Mouse (Mus musculus): Measurements from ENCODE around the gene Dnase2a. TPM values are rescaled to one million over a fixed set of nuclear protein-coding genes. Genes with fewer than 3 reads are reported as not detected.

Gene Dnase2a
- polyA plus RNA-seq, 1 experiment, result 26.7 TPM

DNA sequence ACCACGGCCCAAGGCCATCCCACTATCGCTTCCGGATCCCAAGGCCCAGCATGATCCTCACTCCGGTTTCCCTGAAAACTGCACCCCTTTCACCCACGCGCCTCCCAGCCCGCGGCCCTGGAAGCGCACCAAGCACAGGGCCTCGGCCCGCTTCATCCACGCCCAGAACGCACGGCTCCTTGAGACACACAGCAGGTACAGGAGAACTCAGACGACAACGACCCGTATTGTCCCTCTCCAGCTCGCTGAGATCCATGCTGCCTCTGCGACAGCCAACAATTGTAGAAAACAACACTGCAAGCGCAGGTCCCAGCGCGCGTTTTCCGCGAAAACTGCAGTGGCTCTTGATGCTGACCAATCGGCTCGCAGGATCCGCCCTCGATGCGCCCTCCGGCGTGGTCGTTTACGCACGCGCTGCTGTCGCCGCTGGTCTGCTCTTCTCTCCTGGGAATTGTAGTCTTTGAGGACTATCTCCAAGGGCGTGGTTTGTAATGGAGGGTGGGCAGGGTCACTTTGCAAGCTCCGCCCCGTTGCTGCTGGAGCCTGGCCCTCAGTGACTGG lies 57.5 kb downstream of the Dnase2a start:
- DNase-seq, result peak; percentile 88
- no peak for TF ChIP-seq CTCF (IDR thresholded peaks at IDR 0.05; ENCODE audit: insufficient read depth, low read length)
- TF ChIP-seq POLR2A (IDR thresholded peaks at IDR 0.05; ENCODE audit: borderline replicate concordance, extremely low read depth, low read depth, low read length), result peak; percentile 61; the same call in 1 of the 2 replicates
- under 1% methylated on average over 41 of the region's 41 CpGs for WGBS
- Histone ChIP-seq H3K4me1 (ENCODE audit: control insufficient read depth, insufficient read depth, low read length) (peaks cover 9% of the 10 kb centered on the region), H3K4me3 (replicated peaks; ENCODE audit: extremely low read depth, low read depth, low read length) (peak overlapping the region; percentile 65)

- DNase-seq, result no peak
- TF ChIP-seq CTCF (IDR thresholded peaks at IDR 0.05; ENCODE audit: insufficient read depth, low read length) (no peak), POLR2A (IDR thresholded peaks at IDR 0.05; ENCODE audit: borderline replicate concordance, extremely low read depth, low read depth, low read length) (no peak)
- WGBS, result 11% methylated on average over 3 of the region's 3 CpGs
- H3K4me3 ChIP-seq (replicated peaks; ENCODE audit: extremely low read depth, low read depth, low read length), result no peak overlapping the region
- peaks cover 9% of the 10 kb centered on the region for H3K4me1 ChIP-seq (ENCODE audit: control insufficient read depth, insufficient read depth, low read length)
Observed at GRCm38 (mm10) chr8:84966603-84967002, 58.2 kb downstream of the Dnase2a start.

DNA sequence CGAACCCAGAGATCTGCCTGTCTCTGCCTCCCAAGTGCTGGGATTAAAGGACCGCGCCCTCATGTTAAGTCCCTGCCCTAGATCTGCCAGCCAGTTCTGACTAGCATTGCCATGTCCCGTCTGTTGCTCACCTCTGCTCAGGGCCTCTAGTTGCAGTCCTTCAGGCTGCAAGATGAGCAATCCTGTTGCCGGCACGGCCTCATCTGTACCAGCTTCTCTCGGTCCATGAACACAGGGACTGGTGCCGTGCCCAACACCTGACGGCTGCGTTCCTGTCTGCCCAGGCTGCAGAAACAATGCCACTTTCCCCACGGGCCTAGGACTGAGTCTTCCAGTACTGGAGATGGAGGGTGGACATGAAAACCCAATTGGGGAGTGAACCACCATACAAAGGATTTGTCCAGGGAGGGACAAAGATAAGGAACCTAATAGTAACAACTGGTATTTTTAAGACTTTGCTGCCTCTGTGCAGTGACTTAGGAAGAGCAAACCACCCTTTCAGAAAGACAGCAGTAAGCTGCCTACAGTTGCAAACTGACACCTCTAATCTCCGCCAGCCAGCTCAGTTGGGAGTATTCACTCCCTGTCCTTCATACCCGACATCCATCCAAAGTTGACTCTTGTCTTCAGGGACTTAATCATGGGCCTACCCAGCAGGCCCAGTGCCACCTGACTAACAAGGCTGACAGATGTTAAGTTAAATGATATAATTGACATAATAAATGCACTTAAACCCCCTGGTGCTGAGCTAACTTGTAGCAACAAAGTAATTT lies 59.4 kb downstream of the Dnase2a start:
- no peak for DNase-seq
- 93% methylated on average over 13 of the region's 13 CpGs for WGBS
- Histone ChIP-seq H3K4me3 (replicated peaks; ENCODE audit: extremely low read depth, low read depth, low read length) (no peak overlapping the region), H3K4me1 (ENCODE audit: control insufficient read depth, insufficient read depth, low read length) (peaks cover 9% of the 10 kb centered on the region)
- TF ChIP-seq CTCF (IDR thresholded peaks at IDR 0.05; ENCODE audit: insufficient read depth, low read length) (no peak), POLR2A (IDR thresholded peaks at IDR 0.05; ENCODE audit: borderline replicate concordance, extremely low read depth, low read depth, low read length) (no peak)

GRCm38 (mm10) chr8:84968650-84969049 lies 60.3 kb downstream of the Dnase2a start:
- no peak overlapping the region for H3K4me3 ChIP-seq (replicated peaks; ENCODE audit: extremely low read depth, low read depth, low read length)
- WGBS, result 7% methylated on average over 2 of the region's 2 CpGs
- no peak for TF ChIP-seq CTCF (IDR thresholded peaks at IDR 0.05; ENCODE audit: insufficient read depth, low read length)
- no peak for TF ChIP-seq POLR2A (IDR thresholded peaks at IDR 0.05; ENCODE audit: borderline replicate concordance, extremely low read depth, low read depth, low read length)
- DNase-seq, result no peak
- H3K4me1 ChIP-seq (ENCODE audit: control insufficient read depth, insufficient read depth, low read length), result peaks cover 9% of the 10 kb centered on the region

DNA sequence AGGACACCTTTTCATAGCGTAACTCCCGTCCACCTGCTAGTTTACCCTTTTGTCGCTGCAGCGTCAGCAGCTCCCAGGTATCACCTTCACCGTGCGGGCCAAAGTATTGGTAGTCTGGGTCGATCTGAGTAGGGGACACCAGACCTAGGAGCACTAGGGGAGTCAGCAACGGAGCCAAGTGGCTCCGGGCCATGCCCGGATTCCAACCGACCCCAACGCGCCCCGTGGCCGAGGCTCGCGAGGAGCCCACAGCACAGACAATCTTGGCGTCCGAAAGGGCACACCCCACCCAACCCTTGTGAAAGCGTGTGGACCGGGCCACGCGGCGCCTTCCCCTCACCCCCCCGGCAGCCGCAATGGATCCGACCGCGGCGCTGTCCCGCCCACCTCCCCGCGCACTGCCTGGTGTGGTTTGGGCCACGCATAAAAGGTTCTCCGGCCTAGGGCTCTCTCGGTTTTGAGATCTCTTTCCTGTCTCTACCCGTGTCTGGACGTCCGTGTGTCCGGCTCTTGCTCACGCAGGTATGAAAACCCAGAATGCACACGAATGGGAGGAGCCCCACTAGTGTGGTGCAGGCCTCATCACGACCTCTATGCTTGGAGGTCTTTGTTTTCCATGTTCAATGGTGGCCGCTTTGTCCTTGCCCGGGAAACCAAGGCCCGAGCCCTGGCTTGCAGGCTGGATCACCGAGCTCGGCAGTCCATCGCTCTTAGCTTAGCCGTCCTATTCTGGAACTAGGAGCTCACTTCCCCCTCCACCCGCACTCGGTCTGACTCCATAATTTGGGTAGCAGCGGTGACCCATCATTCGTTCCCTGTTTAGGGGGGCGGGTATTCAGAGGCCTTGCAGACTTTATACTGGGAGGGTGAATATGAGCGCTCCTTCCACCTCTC lies 61.1 kb downstream of the Dnase2a start, which contains the start of the genes Gm49661, Prdx2 and Rnaseh2a:
TSS of gene Gm49661 (minus strand) at position 193 of the 894 bp plus-strand sequence.
TSS of gene Prdx2 (plus strand) at position 347 of the 894 bp plus-strand sequence.
TSS of gene Rnaseh2a (minus strand) at position 527 of the 894 bp plus-strand sequence.
- DNase-seq, result peak; percentile 70
- H3K4me1 ChIP-seq (ENCODE audit: control insufficient read depth, insufficient read depth, low read length), result peaks cover 9% of the 10 kb centered on the region
- under 1% methylated on average over 56 of the region's 56 CpGs for WGBS

GRCm38 (mm10) chr8:84970135-84970790 lies 61.9 kb downstream of the Dnase2a start:
- TF ChIP-seq CTCF (IDR thresholded peaks at IDR 0.05; ENCODE audit: insufficient read depth, low read length) (no peak), POLR2A (IDR thresholded peaks at IDR 0.05; ENCODE audit: borderline replicate concordance, extremely low read depth, low read depth, low read length) (no peak)
- 6% methylated on average over 21 of the region's 21 CpGs for WGBS
- Histone ChIP-seq H3K4me1 (ENCODE audit: control insufficient read depth, insufficient read depth, low read length) (peaks cover 8% of the 10 kb centered on the region), H3K4me3 (replicated peaks; ENCODE audit: extremely low read depth, low read depth, low read length) (peak overlapping the region; percentile 90)
- no peak for DNase-seq

More for the DNA sequence above, 61.1 kb downstream of the Dnase2a start, which contains the start of the genes Gm49661, Prdx2 and Rnaseh2a:
- TF ChIP-seq POLR2A (IDR thresholded peaks at IDR 0.05; ENCODE audit: borderline replicate concordance, extremely low read depth, low read depth, low read length) (peak; percentile 83; the same call in 1 of the 2 replicates), CTCF (IDR thresholded peaks at IDR 0.05; ENCODE audit: insufficient read depth, low read length) (no peak)
- H3K4me3 ChIP-seq (replicated peaks; ENCODE audit: extremely low read depth, low read depth, low read length), result peak within 1 kb of the TSS; percentile 90

- H3K4me3 ChIP-seq (replicated peaks; ENCODE audit: extremely low read depth, low read depth, low read length), result no peak overlapping the region
- DNase-seq, result no peak
- TF ChIP-seq POLR2A (IDR thresholded peaks at IDR 0.05; ENCODE audit: borderline replicate concordance, extremely low read depth, low read depth, low read length), result no peak
- TF ChIP-seq CTCF (IDR thresholded peaks at IDR 0.05; ENCODE audit: insufficient read depth, low read length), result no peak
- peaks cover 12% of the 10 kb centered on the region for H3K4me1 ChIP-seq (ENCODE audit: control insufficient read depth, insufficient read depth, low read length)
- WGBS, result 62% methylated on average over 5 of the region's 5 CpGs
Observed at GRCm38 (mm10) chr8:84970913-84971312, 62.6 kb downstream of the Dnase2a start.

Other genes with a start within 250 kb of the Dnase2a start
- gene Ier2, start 245.7 kb upstream of the Dnase2a start, polyA plus RNA-seq (2012; rRNA removed), result 34.6 and 47.1 TPM in 2 replicates
- gene Trmt1, start 222.3 kb upstream of the Dnase2a start, polyA plus RNA-seq (2012; rRNA removed), result 87.5 and 99.1 TPM in 2 replicates
- 72.5 and 81.8 TPM in 2 replicates for gene Nacc1, start 220.7 kb upstream of the Dnase2a start, polyA plus RNA-seq (2012; rRNA removed)
- 20.2 and 21.9 TPM in 2 replicates for gene Lyl1, start 207.1 kb upstream of the Dnase2a start, polyA plus RNA-seq (2012; rRNA removed)
- gene G430095P16Rik, start 185.6 kb upstream of the Dnase2a start, polyA plus RNA-seq (2012; rRNA removed), result 2.0 and 2.8 TPM in 2 replicates
- gene Nfix, start 108.2 kb upstream of the Dnase2a start, polyA plus RNA-seq (2012; rRNA removed), result 80.1 and 96.2 TPM in 2 replicates
- gene Dand5, start 85.7 kb upstream of the Dnase2a start, polyA plus RNA-seq (2012; rRNA removed), result 2.5 and 2.9 TPM in 2 replicates
- gene Gadd45gip1, start 77.0 kb upstream of the Dnase2a start, polyA plus RNA-seq (2012; rRNA removed), result 21.3 and 31.7 TPM in 2 replicates
- 72.6 and 75.9 TPM in 2 replicates for gene Rad23a, start 67.9 kb upstream of the Dnase2a start, polyA plus RNA-seq (2012; rRNA removed)
- 152 and 189 TPM in 2 replicates for gene Calr, start 61.6 kb upstream of the Dnase2a start, polyA plus RNA-seq (2012; rRNA removed)
- gene Farsa, start 51.6 kb upstream of the Dnase2a start, polyA plus RNA-seq (2012; rRNA removed), result 33.8 and 42.4 TPM in 2 replicates
- 1.5 and 1.8 TPM in 2 replicates for gene Syce2, start 36.4 kb upstream of the Dnase2a start, polyA plus RNA-seq (2012; rRNA removed)
- 65.8 and 75.3 TPM in 2 replicates for gene Gcdh, start 14.6 kb upstream of the Dnase2a start, polyA plus RNA-seq (2012; rRNA removed)
- 0.14 and 0.23 TPM in 2 replicates for gene Klf1, start 6.6 kb upstream of the Dnase2a start, polyA plus RNA-seq (2012; rRNA removed)
- gene Mast1, start 28.8 kb downstream of the Dnase2a start, polyA plus RNA-seq (2012; rRNA removed), result 0.34 and 0.41 TPM in 2 replicates
- gene Rtbdn, start 38.4 kb downstream of the Dnase2a start, polyA plus RNA-seq (2012; rRNA removed), result not detected in 2 replicates
- gene Gm49661, start 60.9 kb downstream of the Dnase2a start, polyA plus RNA-seq (2012; rRNA removed), result not detected in 2 replicates
- 93.2 and 117 TPM in 2 replicates for gene Prdx2, start 61.0 kb downstream of the Dnase2a start, polyA plus RNA-seq (2012; rRNA removed)
- 27.4 and 30.4 TPM in 2 replicates for gene Rnaseh2a, start 61.2 kb downstream of the Dnase2a start, polyA plus RNA-seq (2012; rRNA removed)
- 80.8 and 125 TPM in 2 replicates for gene Junb, start 70.2 kb downstream of the Dnase2a start, polyA plus RNA-seq (2012; rRNA removed)
- 9.5 and 10.5 TPM in 2 replicates for gene Hook2, start 82.0 kb downstream of the Dnase2a start, polyA plus RNA-seq (2012; rRNA removed)
- gene Best2, start 106.0 kb downstream of the Dnase2a start, polyA plus RNA-seq (2012; rRNA removed), result 0.13 and 0.23 TPM in 2 replicates
- gene Asna1, start 116.7 kb downstream of the Dnase2a start, polyA plus RNA-seq (2012; rRNA removed), result 87.2 and 128 TPM in 2 replicates
- 96.9 and 99.1 TPM in 2 replicates for gene Trir, start 118.3 kb downstream of the Dnase2a start, polyA plus RNA-seq (2012; rRNA removed)
- 49.1 and 68.3 TPM in 2 replicates for gene Tnpo2, start 128.4 kb downstream of the Dnase2a start, polyA plus RNA-seq (2012; rRNA removed)
- gene Fbxw9, start 151.5 kb downstream of the Dnase2a start, polyA plus RNA-seq (2012; rRNA removed), result 42.5 and 44.7 TPM in 2 replicates
- gene Gm5741, start 159.4 kb downstream of the Dnase2a start, polyA plus RNA-seq (2012; rRNA removed), result not detected in 2 replicates
- gene Dhps, start 163.2 kb downstream of the Dnase2a start, polyA plus RNA-seq (2012; rRNA removed), result 45.9 and 49.9 TPM in 2 replicates
- gene Wdr83os, start 172.2 kb downstream of the Dnase2a start, polyA plus RNA-seq (2012; rRNA removed), result 97.1 and 120 TPM in 2 replicates
- gene Wdr83, start 172.7 kb downstream of the Dnase2a start, polyA plus RNA-seq (2012; rRNA removed), result 21.2 and 33.1 TPM in 2 replicates
- gene Man2b1, start 174.7 kb downstream of the Dnase2a start, polyA plus RNA-seq (2012; rRNA removed), result 74.1 and 87.1 TPM in 2 replicates
- gene Zfp791, start 214.5 kb downstream of the Dnase2a start, polyA plus RNA-seq (2012; rRNA removed), result 0.37 and 0.66 TPM in 2 replicates
- not detected in 2 replicates for gene Cks1brt, start 243.4 kb downstream of the Dnase2a start, polyA plus RNA-seq (2012; rRNA removed)

Data from lung, adult 2 months (tissue).